Mouse (Mus musculus) E14TG2a.4 (cell line): ENCODE data around the gene Spsb2.

Experiments used
- CTCF ChIP-seq: conservative IDR thresholded peaks from 2 replicates; pipeline ENCODE4 v1.5.1; 2014; ENCODE audit warnings: low read length
- NANOG ChIP-seq: IDR thresholded peaks from 2 replicates; pipeline ENCODE4 v1.6.1; 2014; ENCODE audit warnings: borderline replicate concordance, low read length, mixed read lengths

DNA sequence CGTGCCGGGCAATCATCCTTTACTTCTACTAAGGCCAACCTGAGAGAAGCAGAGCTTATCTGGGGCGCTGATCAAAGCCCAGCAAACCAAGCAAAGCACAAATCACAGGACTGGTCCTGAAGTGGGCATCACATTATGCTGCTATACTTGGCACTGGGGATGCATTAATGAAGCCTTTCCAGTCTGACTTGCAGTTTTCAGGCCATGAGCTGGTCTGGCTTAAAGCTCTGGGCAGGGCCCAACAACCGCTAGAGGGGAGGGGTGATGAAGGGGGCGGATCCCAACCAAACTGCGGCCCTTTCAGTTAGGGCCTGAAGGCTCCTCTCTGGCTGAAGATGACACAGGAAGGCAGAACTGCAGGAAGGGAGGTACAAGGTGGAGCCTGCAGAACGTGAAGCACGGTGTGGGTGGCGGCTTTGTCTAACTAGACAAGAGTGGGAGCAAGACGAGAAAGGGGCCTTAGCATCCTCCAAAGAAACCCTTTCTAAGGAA, 19.7 kb downstream of the Spsb2 start:
- no peak for TF ChIP-seq CTCF
- TF ChIP-seq NANOG, result no peak
